Mouse (Mus musculus) neural tube, embryonic 10.5 days (tissue): ENCODE data around the gene Mrnip.
A peak's percentile ranks its signal among the peaks of the same experiment; 100 is the strongest.

Source experiments
- DNase-seq: peaks from one replicate; pipeline ENCODE4 v3.0.0-alpha.2; 2017; ENCODE audit warnings: low spot score; ENCODE audit errors: extremely low spot score

Mrnip gene

GRCm38 (mm10) chr11:50203302-50203827, 29.1 kb downstream of the Mrnip start:
- DNase-seq: no peak

- no peak for DNase-seq
Measured at GRCm38 (mm10) chr11:50205434-50205833, 31.2 kb downstream of the Mrnip start.

- no peak for DNase-seq
Measured at GRCm38 (mm10) chr11:50206037-50206436, 31.8 kb downstream of the Mrnip start.

- DNase-seq: no peak
Measured at GRCm38 (mm10) chr11:50207344-50207743, 33.1 kb downstream of the Mrnip start.

- DNase-seq: no peak
Measured at GRCm38 (mm10) chr11:50208039-50208438, 33.8 kb downstream of the Mrnip start.

- peak; percentile 86 for DNase-seq
Measured at GRCm38 (mm10) chr11:50210101-50210504, 35.9 kb downstream of the Mrnip start.

- peak; percentile 83 for DNase-seq
Measured at GRCm38 (mm10) chr11:50210505-50211151, 36.4 kb downstream of the Mrnip start, which contains the start of the genes Sqstm1 and Mgat4b. TSS of gene Sqstm1 (minus strand) at chr11:50210827. TSS of gene Mgat4b (plus strand) at chr11:50210890.

GRCm38 (mm10) chr11:50211322-50212059, 37.2 kb downstream of the Mrnip start:
- no peak for DNase-seq

GRCm38 (mm10) chr11:50212060-50212739, 38.0 kb downstream of the Mrnip start:
- no peak for DNase-seq

- DNase-seq: no peak
Measured at GRCm38 (mm10) chr11:50212848-50213758, 38.9 kb downstream of the Mrnip start.

GRCm38 (mm10) chr11:50214631-50215030, 40.4 kb downstream of the Mrnip start:
- DNase-seq: no peak

GRCm38 (mm10) chr11:50215633-50216032, 41.4 kb downstream of the Mrnip start:
- no peak for DNase-seq

- DNase-seq: no peak
Measured at GRCm38 (mm10) chr11:50216724-50217366, 42.6 kb downstream of the Mrnip start.

GRCm38 (mm10) chr11:50217811-50218210, 43.6 kb downstream of the Mrnip start:
- no peak for DNase-seq

- no peak for DNase-seq
Measured at GRCm38 (mm10) chr11:50219833-50220232, 45.6 kb downstream of the Mrnip start.

GRCm38 (mm10) chr11:50222559-50223276, 48.5 kb downstream of the Mrnip start:
- no peak for DNase-seq

GRCm38 (mm10) chr11:50223783-50224662, 49.8 kb downstream of the Mrnip start:
- no peak for DNase-seq

- peak; percentile 86 for DNase-seq
Measured at GRCm38 (mm10) chr11:50224671-50225530, 50.7 kb downstream of the Mrnip start.
